Mouse (Mus musculus): ENCODE measurements around the gene Mcam.

Gene Mcam

GRCm38 (mm10) chr9:44134101-44134850 lies at the start of gene Mcam:
Mcam (plus strand) TSS chr9:44134469.
- DNase-seq (ENCODE audit: low read depth, low spot score): peak; percentile 52

- DNase-seq (ENCODE audit: low read depth, low spot score): peak; percentile 83
These were observed 49.5 kb upstream of the Mcam start for GRCm38 (mm10) chr9:44084659-44085229.

- DNase-seq (ENCODE audit: low read depth, low spot score): no peak
These were observed 49.0 kb upstream of the Mcam start for GRCm38 (mm10) chr9:44085276-44085675.

GRCm38 (mm10) chr9:44085741-44086665 lies 48.3 kb upstream of the Mcam start:
- no peak for DNase-seq (ENCODE audit: low read depth, low spot score)

- no peak for DNase-seq (ENCODE audit: low read depth, low spot score)
These were observed 47.3 kb upstream of the Mcam start for GRCm38 (mm10) chr9:44086960-44087359.

- DNase-seq (ENCODE audit: low read depth, low spot score): no peak
These were observed 46.4 kb upstream of the Mcam start for GRCm38 (mm10) chr9:44087761-44088455.

GRCm38 (mm10) chr9:44088877-44089608 lies 45.2 kb upstream of the Mcam start:
- DNase-seq (ENCODE audit: low read depth, low spot score): peak; percentile 29

- peak; percentile 74 for DNase-seq (ENCODE audit: low read depth, low spot score)
These were observed 40.4 kb upstream of the Mcam start for GRCm38 (mm10) chr9:44093612-44094503.

- DNase-seq (ENCODE audit: low read depth, low spot score): no peak
These were observed 39.5 kb upstream of the Mcam start for GRCm38 (mm10) chr9:44094737-44095136.

- DNase-seq (ENCODE audit: low read depth, low spot score): no peak
These were observed 38.5 kb upstream of the Mcam start for GRCm38 (mm10) chr9:44095781-44096180.

- peak; percentile 68 for DNase-seq (ENCODE audit: low read depth, low spot score)
These were observed 37.7 kb upstream of the Mcam start for GRCm38 (mm10) chr9:44096536-44096935.

- DNase-seq (ENCODE audit: low read depth, low spot score): no peak
These were observed 32.8 kb upstream of the Mcam start, which contains the start of gene Mfrp for GRCm38 (mm10) chr9:44101490-44101889. Mfrp (plus strand) TSS chr9:44101729.

- DNase-seq (ENCODE audit: low read depth, low spot score): no peak
These were observed 29.4 kb upstream of the Mcam start for GRCm38 (mm10) chr9:44104881-44105280.

- no peak for DNase-seq (ENCODE audit: low read depth, low spot score)
These were observed 28.5 kb upstream of the Mcam start for GRCm38 (mm10) chr9:44105781-44106180.

- no peak for DNase-seq (ENCODE audit: low read depth, low spot score)
These were observed 28.1 kb upstream of the Mcam start for GRCm38 (mm10) chr9:44106182-44106581.

- DNase-seq (ENCODE audit: low read depth, low spot score): no peak
These were observed 27.7 kb upstream of the Mcam start for GRCm38 (mm10) chr9:44106596-44106995.

- no peak for DNase-seq (ENCODE audit: low read depth, low spot score)
These were observed 27.2 kb upstream of the Mcam start, which contains the start of gene C1qtnf5 for GRCm38 (mm10) chr9:44107110-44107509. C1qtnf5 (plus strand) TSS chr9:44107245.

- DNase-seq (ENCODE audit: low read depth, low spot score): peak; percentile 73
These were observed 26.6 kb upstream of the Mcam start for GRCm38 (mm10) chr9:44107557-44108179.
